Mouse (Mus musculus) embryonic facial prominence, embryonic 12.5 days (tissue): Measurements from ENCODE around the gene Igsf9. TPM values are rescaled to one million over a fixed set of nuclear protein-coding genes. Genes with fewer than 3 reads are reported as not detected.

Experiments
- ATAC-seq: fragments of 200-750 bp; cut with Nextera tagmentation; 2 replicates; pipeline ENCODE4 v1.8.0; 2017; ENCODE audit not compliant: insufficient number of reproducible peaks, insufficient read depth, low FRiP score, low TSS enrichment
- H3K27ac ChIP-seq: fragments of 300-500 bp; sonication (generic); 2 replicates; pipeline ENCODE4 v1.5.1; 2016; ENCODE audit warnings: mild to moderate bottlenecking
- H3K27me3 ChIP-seq: fragments of 300-500 bp; sonication (generic); 2 replicates; pipeline ENCODE4 v1.6.1; 2016; ENCODE audit warnings: mild to moderate bottlenecking, moderate library complexity
- H3K36me3 ChIP-seq: fragments of 300-500 bp; sonication (generic); 2 replicates; pipeline ENCODE4 v1.6.1; 2016; ENCODE audit warnings: mild to moderate bottlenecking
- H3K4me1 ChIP-seq: fragments of 300-500 bp; sonication (generic); 2 replicates; pipeline ENCODE4 v1.6.1; 2016
- H3K4me2 ChIP-seq: fragments of 300-500 bp; sonication (generic); replicated peaks from 2 replicates; pipeline ENCODE4 v1.6.1; 2016; ENCODE audit warnings: mild to moderate bottlenecking, moderate library complexity
- H3K4me3 ChIP-seq: fragments of 300-500 bp; sonication (generic); 2 replicates; pipeline ENCODE4 v1.5.1; 2016; ENCODE audit warnings: mild to moderate bottlenecking
- H3K9ac ChIP-seq: fragments of 300-500 bp; sonication (generic); 2 replicates; pipeline ENCODE4 v1.6.1; 2016; ENCODE audit warnings: mild to moderate bottlenecking, moderate library complexity
- H3K9me3 ChIP-seq: fragments of 300-500 bp; sonication (generic); 2 replicates; pipeline ENCODE4 v1.6.1; 2016; ENCODE audit warnings: mild to moderate bottlenecking, moderate library complexity
- WGBS: fragments of 180-500 bp; shearing (Covaris S2); methylation state at CpG from one replicate; pipeline ENCODE4 v1.1.7; 2016; 5-methylcytosine and 5-hydroxymethylcytosine counted together
- polyA plus RNA-seq: library from polyadenylated mRNA; unstranded; fragments of >200 nt; fragmentation: Nextera tagmentation; extraction: Ambion mirVana; gene quantifications from 2 replicates; pipeline ENCODE4 v1.2.1, GENCODE M21; 2016

The Igsf9 gene
- polyA plus RNA-seq, 1 experiment from 2014 or later, result 79.5 TPM

DNA sequence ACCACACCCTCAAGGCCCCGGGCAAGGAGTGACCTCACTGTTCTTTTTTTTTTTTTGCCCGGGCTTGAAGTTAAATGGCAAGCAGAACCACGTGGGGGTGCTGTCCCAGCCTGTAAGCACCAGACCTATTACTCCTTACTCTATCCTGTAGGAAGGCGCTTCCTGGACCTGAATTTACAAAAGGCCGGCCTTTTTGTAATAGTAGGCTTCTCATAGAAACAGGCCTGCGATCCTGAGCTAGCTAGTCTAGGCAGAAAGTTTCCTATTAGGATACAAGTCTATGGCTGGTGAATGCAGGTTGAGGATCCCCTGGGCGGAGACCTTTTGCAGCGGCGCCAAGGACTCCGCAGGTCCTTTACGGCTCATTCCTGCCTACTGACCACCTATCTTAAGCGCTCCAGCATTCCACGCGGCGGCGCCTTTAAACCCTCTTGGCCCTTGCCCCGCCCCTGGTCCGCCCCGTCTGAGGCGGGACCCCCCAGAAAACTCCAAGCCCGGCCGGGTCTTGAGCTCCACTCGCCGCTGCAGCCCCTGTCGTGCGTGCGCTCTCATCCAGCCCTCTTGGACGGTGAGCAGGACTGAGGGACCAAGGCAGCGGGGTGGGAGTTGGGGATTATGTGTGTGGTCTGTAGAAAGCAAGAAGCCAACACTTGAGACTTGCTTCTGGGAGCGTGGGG is 18.3 kb downstream of the Igsf9 start, which contains the start of gene Tagln2:
TSS of gene Tagln2 (plus strand) at position 283 of the 677 bp plus-strand sequence.
- WGBS, result 1% methylated on average over 30 of the region's 30 CpGs
- peak within 1 kb of the TSS; percentile 71 for H3K4me2 ChIP-seq
- H3K9ac ChIP-seq, result peak within 1 kb of the TSS; percentile 50
- no peaks in the 10 kb centered on the region for H3K9me3 ChIP-seq
- peaks cover 14% of the 10 kb centered on the region for H3K27me3 ChIP-seq
- peak; percentile 44 for ATAC-seq
- H3K27ac ChIP-seq, result 0 out of 2 replicates have a peak within 1 kb of the TSS, but pooled peaks have one; percentile 26
- peak within 1 kb of the TSS; percentile 37 for H3K4me3 ChIP-seq
- peaks cover 45% of the 10 kb centered on the region for H3K4me1 ChIP-seq
- peaks cover 35% of the 10 kb centered on the region for H3K36me3 ChIP-seq

DNA sequence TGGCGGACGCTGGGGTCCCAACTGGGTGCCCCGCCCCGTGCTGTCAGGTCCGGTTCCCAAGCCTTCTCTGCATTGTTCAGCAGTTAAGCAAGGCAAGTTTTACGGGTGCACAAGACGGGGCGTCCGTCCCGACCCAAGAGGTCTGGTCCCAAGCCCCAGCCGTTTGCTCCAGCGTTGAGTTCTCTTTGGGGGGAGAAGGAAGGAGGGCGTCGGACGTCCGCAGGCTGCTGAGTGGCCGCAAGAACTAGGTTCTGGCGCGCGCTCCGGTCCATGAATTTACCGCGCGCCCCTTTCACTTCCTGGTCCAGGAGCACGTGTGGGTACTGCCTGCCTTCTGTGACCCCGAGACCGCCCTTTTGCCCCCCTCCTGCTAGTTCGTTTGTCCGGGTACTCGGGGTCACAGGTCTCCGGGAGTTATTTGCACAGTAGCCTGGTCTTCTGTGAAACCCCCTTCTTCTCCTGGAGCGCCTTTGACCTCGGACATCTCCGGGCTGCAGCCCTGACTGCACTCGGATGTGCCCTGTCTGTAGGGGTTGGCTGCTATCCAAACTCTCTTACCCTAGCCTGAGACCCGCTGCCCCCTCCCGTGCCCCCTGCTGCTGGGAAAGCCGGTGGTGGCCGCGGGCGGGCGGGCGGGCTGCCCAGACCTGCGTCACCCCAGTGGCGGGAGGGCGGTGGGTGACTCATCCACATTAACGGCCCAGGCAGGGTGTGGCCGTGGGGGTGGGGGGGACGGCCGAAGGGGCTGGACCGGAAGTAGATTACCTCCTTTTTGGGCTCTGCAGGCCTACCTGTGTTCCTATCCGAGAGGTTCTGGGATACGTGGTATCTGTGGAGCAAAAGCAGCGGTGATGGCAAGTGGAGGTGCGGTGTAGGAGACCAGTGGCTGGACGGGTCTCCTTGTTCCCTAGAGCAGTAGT is 19.1 kb downstream of the Igsf9 start:
- peak overlapping the region; percentile 50 for H3K9ac ChIP-seq
- peaks cover 14% of the 10 kb centered on the region for H3K27me3 ChIP-seq
- ATAC-seq, result peak; percentile 2; the same call in 1 of the 2 replicates
- under 1% methylated on average over 56 of the region's 56 CpGs for WGBS
- H3K4me1 ChIP-seq, result peaks cover 45% of the 10 kb centered on the region
- H3K4me3 ChIP-seq, result peak overlapping the region; percentile 37
- H3K27ac ChIP-seq, result no peak overlapping the region
- H3K9me3 ChIP-seq, result no peaks in the 10 kb centered on the region
- peaks cover 27% of the 10 kb centered on the region for H3K36me3 ChIP-seq
- peak overlapping the region; percentile 71 for H3K4me2 ChIP-seq

DNA sequence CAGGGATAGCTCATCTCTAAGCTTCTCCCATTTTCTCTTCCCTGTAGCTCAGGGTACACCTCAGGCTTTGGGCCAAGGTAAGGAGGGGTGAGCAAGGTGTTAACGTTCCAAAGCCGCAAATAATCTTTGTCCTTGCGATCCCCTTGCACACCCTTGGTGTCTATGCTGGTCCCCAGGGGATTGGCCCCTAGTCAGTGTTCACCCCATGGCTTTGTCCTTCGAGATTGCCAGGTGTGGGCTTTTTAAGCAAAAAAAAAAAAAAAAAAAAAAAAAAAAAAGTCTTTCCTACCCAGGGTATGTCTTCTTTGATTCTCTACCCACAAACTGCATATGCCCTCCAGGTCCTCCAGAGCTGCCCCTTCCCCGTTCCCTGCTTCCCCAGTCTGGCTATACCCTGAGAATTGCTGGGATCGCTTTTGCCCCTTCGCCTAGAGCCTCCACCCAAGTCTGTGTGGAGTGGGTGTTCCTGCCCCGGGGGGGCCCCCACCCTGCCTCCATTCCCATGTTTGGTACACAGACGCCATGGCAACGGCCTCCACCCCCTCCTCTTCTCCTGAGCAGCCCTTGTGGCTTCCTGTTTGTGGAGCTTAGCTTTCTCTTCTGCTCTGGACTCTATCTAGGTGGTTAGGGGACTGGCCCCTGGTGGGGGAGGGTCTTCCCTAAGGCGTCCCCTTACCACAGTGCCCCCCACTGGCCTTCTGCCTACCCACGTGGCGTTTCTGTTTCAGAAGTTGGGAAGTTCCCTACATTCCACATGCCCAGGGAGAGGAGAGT is 20.0 kb downstream of the Igsf9 start:
- Histone ChIP-seq H3K27ac (no peak overlapping the region), H3K4me1 (peaks cover 45% of the 10 kb centered on the region), H3K27me3 (peaks cover 14% of the 10 kb centered on the region), H3K4me2 (peak overlapping the region; percentile 71), H3K9ac (no peak overlapping the region), H3K9me3 (no peaks in the 10 kb centered on the region), H3K36me3 (peaks cover 18% of the 10 kb centered on the region), H3K4me3 (peak overlapping the region; percentile 37)
- WGBS, result 36% methylated on average over 13 of the region's 13 CpGs
- no peak for ATAC-seq

DNA sequence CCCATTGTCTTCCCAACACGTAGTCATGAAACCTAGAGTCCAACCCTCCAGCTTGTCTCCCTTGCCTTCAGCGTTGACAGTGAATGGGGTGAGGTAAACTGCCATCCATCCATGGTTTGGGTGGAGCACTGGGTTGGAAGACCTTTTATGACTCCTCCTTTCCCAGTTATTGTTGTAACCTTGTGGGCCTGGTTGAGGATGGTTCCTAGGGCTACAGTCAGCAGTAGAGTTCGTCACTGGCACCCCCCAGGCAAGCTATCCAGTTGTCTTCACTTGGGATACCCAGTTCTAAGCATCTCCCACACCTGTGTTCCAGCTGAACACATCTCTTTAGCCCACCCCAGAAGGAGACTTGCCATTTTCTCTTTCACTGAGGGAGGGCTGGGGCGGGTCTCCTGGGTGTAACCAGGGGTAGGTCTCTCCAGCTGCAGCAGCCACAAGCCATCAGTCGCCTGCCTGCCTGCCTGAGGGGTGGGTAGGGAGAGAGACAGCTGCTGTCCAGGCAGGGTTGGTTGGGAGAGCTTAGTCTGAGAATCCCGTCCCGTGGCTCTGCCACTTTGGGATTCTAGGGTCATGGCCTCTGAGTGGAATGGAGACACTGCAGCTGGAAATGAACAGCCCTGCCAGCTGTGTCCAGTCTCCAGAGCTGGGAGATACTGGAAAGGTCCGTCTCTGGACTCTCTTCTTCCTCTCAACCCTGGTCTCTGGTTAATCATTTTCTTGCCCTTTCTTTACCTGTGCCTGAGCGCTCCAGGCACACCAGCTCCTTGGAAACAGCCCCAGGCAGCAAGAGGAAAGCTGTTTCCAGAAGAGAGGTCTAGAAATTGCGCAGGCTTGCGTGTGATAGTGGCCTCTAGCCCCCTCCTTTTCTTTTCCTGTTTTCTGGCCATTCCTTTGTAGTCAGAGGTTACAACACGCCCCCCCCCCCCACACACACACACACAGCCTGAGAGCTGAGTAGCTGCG is 20.8 kb downstream of the Igsf9 start:
- no peaks in the 10 kb centered on the region for H3K9me3 ChIP-seq
- H3K27me3 ChIP-seq, result peaks cover 14% of the 10 kb centered on the region
- H3K9ac ChIP-seq, result no peak overlapping the region
- H3K27ac ChIP-seq, result 0 out of 2 replicates have a peak overlapping the region, but pooled peaks have one; percentile 23
- peaks cover 45% of the 10 kb centered on the region for H3K4me1 ChIP-seq
- H3K36me3 ChIP-seq, result peaks cover 9% of the 10 kb centered on the region
- ATAC-seq, result no peak
- H3K4me3 ChIP-seq, result 0 out of 2 replicates have a peak overlapping the region, but pooled peaks have one; percentile 9
- H3K4me2 ChIP-seq, result peak overlapping the region; percentile 71
- 31% methylated on average over 12 of the region's 13 CpGs for WGBS

DNA sequence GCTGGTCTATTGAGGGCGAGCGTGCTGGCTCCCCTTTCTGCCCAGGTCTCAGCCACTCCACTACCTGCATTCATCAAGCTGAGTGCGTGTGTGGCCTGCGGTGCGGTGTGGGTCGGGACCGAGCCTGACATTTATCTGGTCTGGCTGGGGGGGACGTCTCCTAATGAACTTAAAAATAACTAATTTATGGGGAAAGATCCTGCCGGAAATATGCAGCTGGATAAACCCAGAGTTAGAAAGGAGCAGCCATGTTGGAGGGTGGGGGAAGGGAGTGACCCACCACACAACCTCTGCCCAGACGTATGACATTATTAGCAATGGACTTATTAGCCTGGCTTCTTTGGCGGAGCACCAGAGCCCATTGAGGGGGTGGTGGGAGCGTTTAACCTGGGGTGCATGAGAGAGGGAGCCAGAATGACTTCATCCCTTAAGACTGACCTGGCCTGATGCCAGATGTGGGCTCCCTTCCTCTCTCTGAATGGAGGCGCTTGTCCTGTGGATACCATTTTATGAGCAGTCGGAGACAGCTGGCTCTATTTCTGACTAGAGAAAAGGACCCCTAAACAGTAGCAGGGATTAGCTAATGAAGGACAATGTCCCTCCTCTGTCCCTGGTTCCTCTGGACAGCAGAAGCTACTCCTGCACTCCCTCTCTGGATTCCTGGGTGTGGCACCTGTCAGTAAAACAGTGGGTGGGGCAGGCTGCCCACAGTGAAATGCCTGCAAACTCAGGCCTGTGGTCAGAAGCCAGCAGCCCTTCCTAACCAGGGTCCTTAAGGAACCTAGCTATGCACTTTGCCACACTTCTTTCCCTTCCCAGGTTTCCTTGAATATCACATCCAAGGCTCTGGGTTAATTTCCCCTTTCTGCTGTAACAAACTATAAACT is 21.8 kb downstream of the Igsf9 start:
- H3K9ac ChIP-seq, result no peak overlapping the region
- ATAC-seq, result no peak
- H3K4me3 ChIP-seq, result no peak overlapping the region
- H3K27ac ChIP-seq, result peak overlapping the region; percentile 23; the same call in 1 of the 2 replicates
- H3K36me3 ChIP-seq, result 0 out of 2 replicates have a peak, but pooled peaks cover under 1% of the 10 kb centered on the region
- peaks cover 14% of the 10 kb centered on the region for H3K27me3 ChIP-seq
- peak overlapping the region; percentile 71 for H3K4me2 ChIP-seq
- H3K4me1 ChIP-seq, result peaks cover 45% of the 10 kb centered on the region
- WGBS, result 41% methylated on average over 14 of the region's 14 CpGs
- no peaks in the 10 kb centered on the region for H3K9me3 ChIP-seq

DNA sequence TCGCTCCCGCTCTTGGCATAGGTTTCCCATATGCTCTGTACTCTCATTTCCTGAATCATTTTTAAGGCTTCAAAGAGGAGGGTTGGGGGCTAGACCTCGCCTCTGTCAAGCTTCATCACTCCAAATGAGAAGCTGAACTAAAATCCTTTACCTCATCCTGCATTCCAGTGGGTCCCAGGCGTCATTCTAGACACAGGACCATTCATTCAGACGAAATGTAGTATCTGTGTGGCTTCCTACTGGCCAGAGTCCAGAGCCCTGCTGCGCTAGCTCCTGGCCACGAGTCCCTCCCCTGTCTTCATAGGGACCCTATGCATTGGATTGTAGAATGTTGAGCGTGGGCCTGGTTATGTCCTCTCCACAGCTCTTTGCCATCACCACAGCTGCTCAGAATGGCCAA is 23.2 kb downstream of the Igsf9 start:
- H3K4me2 ChIP-seq, result no peak overlapping the region
- H3K27ac ChIP-seq, result no peak overlapping the region
- H3K9ac ChIP-seq, result no peak overlapping the region
- H3K36me3 ChIP-seq, result no peaks in the 10 kb centered on the region
- no peak for ATAC-seq
- WGBS, result 72% methylated on average over 8 of the region's 8 CpGs
- H3K4me1 ChIP-seq, result peaks cover 44% of the 10 kb centered on the region
- no peaks in the 10 kb centered on the region for H3K9me3 ChIP-seq
- peaks cover 14% of the 10 kb centered on the region for H3K27me3 ChIP-seq
- no peak overlapping the region for H3K4me3 ChIP-seq

DNA sequence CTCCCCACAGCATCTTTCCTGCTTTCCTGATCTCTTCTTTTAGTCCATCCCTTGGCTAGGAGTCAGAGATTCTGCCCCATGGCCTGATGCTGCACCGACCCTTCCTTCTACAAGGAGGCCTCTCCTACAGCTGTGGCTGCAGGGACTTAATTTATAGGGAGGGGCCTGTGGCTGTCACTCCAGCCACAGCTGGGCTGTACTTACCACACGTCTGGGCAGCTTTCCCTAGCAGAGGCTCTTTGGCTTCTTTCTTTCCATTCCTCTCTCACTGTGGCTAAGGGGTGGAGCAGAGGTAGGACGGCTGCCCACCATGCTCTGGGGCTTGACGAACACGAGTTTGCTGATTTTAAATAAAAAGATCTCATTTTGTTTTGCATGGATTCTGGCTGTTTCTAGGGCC is 25.4 kb downstream of the Igsf9 start:
- no peak overlapping the region; the same call in 1 of the 2 replicates for H3K9ac ChIP-seq
- no peaks in the 10 kb centered on the region for H3K9me3 ChIP-seq
- H3K4me1 ChIP-seq, result peaks cover 38% of the 10 kb centered on the region
- H3K27ac ChIP-seq, result no peak overlapping the region
- ATAC-seq, result no peak
- 54% methylated on average over 5 of the region's 5 CpGs for WGBS
- H3K4me2 ChIP-seq, result no peak overlapping the region
- H3K4me3 ChIP-seq, result no peak overlapping the region
- no peaks in the 10 kb centered on the region for H3K36me3 ChIP-seq
- H3K27me3 ChIP-seq, result peaks cover 2% of the 10 kb centered on the region; the same call in 1 of the 2 replicates

DNA sequence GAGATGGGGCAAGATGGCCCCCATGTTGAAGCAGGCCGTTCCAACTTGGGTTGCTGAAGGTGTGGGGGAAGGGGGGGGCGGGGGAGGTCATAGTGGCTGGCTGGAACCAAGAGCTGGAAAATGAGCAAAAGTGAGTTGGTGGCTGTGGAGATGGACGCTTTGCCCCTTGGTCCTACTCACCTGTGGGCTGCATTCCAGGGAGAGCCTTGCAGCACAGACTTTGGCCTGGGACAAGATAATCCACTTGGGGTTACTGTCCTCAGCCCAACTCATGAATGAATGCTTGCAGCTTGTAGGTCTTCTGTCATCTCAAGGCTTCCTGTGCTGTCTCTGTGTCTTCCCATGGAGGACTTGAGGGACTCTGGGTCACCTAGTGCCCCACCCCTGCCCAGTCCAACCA is 26.1 kb downstream of the Igsf9 start:
- Histone ChIP-seq H3K4me3 (no peak overlapping the region), H3K9ac (no peak overlapping the region), H3K4me1 (peaks cover 33% of the 10 kb centered on the region), H3K36me3 (no peaks in the 10 kb centered on the region), H3K27ac (no peak overlapping the region), H3K4me2 (no peak overlapping the region), H3K9me3 (no peaks in the 10 kb centered on the region), H3K27me3 (no peaks in the 10 kb centered on the region)
- no peak for ATAC-seq
- 88% methylated on average over 3 of the region's 3 CpGs for WGBS

DNA sequence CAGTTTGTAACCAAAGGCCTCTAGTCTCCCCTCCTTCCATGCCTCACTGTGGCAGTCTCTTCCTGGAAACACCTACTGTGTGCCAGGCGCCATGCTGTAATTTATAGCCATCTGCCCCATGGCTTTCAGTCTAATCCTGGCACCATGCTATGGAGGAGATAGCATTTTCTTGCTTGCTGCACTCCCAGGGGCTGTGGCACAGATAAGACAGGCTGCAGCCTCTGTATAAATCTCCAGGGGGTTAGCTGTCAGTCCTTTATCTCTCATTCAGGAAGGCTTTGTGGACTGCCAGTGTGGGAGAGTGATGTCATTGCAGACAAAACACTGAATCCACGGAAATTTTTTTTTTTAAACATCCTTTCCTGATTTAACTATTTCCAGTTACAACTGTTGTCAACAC is 26.6 kb downstream of the Igsf9 start:
- Histone ChIP-seq H3K36me3 (no peaks in the 10 kb centered on the region), H3K4me3 (no peak overlapping the region), H3K9ac (no peak overlapping the region), H3K4me2 (no peak overlapping the region), H3K27ac (no peak overlapping the region), H3K4me1 (peaks cover 28% of the 10 kb centered on the region), H3K9me3 (no peaks in the 10 kb centered on the region), H3K27me3 (no peaks in the 10 kb centered on the region)
- no peak for ATAC-seq
- WGBS, result 60% methylated on average over 2 of the region's 2 CpGs

DNA sequence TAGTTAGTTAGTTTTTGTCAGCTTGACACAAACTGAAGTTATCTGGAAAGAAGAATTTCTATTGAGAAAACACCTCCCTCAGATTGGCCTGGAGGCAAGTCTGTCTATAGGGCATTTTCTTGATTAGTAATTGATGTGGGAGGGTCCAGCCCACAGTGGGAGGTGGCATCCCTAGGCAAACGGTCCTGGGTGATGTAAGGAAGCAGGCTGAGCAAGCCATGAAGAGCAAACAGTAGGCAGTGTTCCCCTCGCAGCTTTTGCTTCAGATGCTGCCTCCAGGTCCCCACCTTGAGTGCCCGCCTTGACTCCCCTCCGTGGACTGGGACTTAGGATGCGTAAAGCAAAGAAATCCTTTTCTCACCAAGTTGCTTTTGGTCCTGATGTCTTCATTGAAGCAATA is 27.6 kb downstream of the Igsf9 start:
- no peaks in the 10 kb centered on the region for H3K27me3 ChIP-seq
- no peak overlapping the region for H3K27ac ChIP-seq
- H3K36me3 ChIP-seq, result no peaks in the 10 kb centered on the region
- ATAC-seq, result no peak
- peaks cover 20% of the 10 kb centered on the region for H3K4me1 ChIP-seq
- no peak overlapping the region for H3K9ac ChIP-seq
- no peak overlapping the region for H3K4me3 ChIP-seq
- 79% methylated on average over 5 of the region's 5 CpGs for WGBS
- no peaks in the 10 kb centered on the region for H3K9me3 ChIP-seq
- no peak overlapping the region for H3K4me2 ChIP-seq
